Mouse (Mus musculus) cerebellum, adult 18-20 months (tissue): ENCODE measurements around the gene Rasl10b.
A peak's percentile ranks its signal among the peaks of the same experiment; 100 is the strongest.

Experiments used
- DNase-seq, 2 experiments: peaks; one replicate each; pipeline ENCODE4 v3.0.0; 2021

Gene Rasl10b

GRCm38 (mm10) chr11:83409087-83409754 is at the start of gene Rasl10b:
Rasl10b (plus strand) TSS chr11:83409137.
- DNase-seq: peak; percentile 55 to 76

- DNase-seq: peak; percentile 34 to 43
Observed at GRCm38 (mm10) chr11:83364656-83365055, 44.3 kb upstream of the Rasl10b start.

GRCm38 (mm10) chr11:83371267-83371666 is 37.7 kb upstream of the Rasl10b start:
- DNase-seq: peak; percentile 44 to 50

GRCm38 (mm10) chr11:83379745-83380341 is 29.1 kb upstream of the Rasl10b start:
- DNase-seq: no peak

- DNase-seq: peak in 1 of 2 experiments; percentile 5
Observed at GRCm38 (mm10) chr11:83382876-83383531, 25.9 kb upstream of the Rasl10b start.

- DNase-seq: no peak
Observed at GRCm38 (mm10) chr11:83383532-83383887, 25.4 kb upstream of the Rasl10b start.

- peak in 1 of 2 experiments; percentile 49 for DNase-seq
Observed at GRCm38 (mm10) chr11:83393062-83393461, 15.9 kb upstream of the Rasl10b start.

- DNase-seq: no peak
Observed at GRCm38 (mm10) chr11:83394802-83395439, 14.0 kb upstream of the Rasl10b start.

GRCm38 (mm10) chr11:83397626-83398025 is 11.3 kb upstream of the Rasl10b start:
- no peak for DNase-seq

- no peak for DNase-seq
Observed at GRCm38 (mm10) chr11:83398724-83399123, 10.2 kb upstream of the Rasl10b start.

- DNase-seq: no peak
Observed at GRCm38 (mm10) chr11:83403787-83404186, 5.2 kb upstream of the Rasl10b start.

GRCm38 (mm10) chr11:83406391-83406790 is 2.5 kb upstream of the Rasl10b start:
- DNase-seq: no peak

GRCm38 (mm10) chr11:83408242-83408641 is 695 bp upstream of the Rasl10b start:
- DNase-seq: no peak

GRCm38 (mm10) chr11:83409792-83410291 is 905 bp downstream of the Rasl10b start:
- peak; percentile 40 to 59 for DNase-seq

GRCm38 (mm10) chr11:83410510-83410909 is 1.6 kb downstream of the Rasl10b start:
- peak; percentile 40 to 41 for DNase-seq

- no peak for DNase-seq
Observed at GRCm38 (mm10) chr11:83417080-83417479, 8.1 kb downstream of the Rasl10b start.

GRCm38 (mm10) chr11:83417708-83418107 is 8.8 kb downstream of the Rasl10b start:
- no peak for DNase-seq

GRCm38 (mm10) chr11:83418566-83418965 is 9.6 kb downstream of the Rasl10b start:
- DNase-seq: peak; percentile 55 to 60

GRCm38 (mm10) chr11:83420338-83420737 is 11.4 kb downstream of the Rasl10b start:
- DNase-seq: no peak

- DNase-seq: no peak
Observed at GRCm38 (mm10) chr11:83421305-83421704, 12.4 kb downstream of the Rasl10b start.

- peak; percentile 80 to 87 for DNase-seq
Observed at GRCm38 (mm10) chr11:83424681-83425080, 15.7 kb downstream of the Rasl10b start.

GRCm38 (mm10) chr11:83426964-83427363 is 18.0 kb downstream of the Rasl10b start:
- no peak for DNase-seq

- no peak for DNase-seq
Observed at GRCm38 (mm10) chr11:83429355-83429754, 20.4 kb downstream of the Rasl10b start, which contains the start of gene Gas2l2. Gas2l2 (minus strand) TSS chr11:83429455.
